Mouse (Mus musculus) CD4-positive helper T cell, adult 2 months (primary cell): Measurements from ENCODE around the gene Fto.

Experiments used
- DNase-seq: peaks from one replicate; pipeline ENCODE4 v3.0.0-alpha.2; 2012; ENCODE audit warnings: low read depth, missing footprints, low spot score

The Fto gene

DNA sequence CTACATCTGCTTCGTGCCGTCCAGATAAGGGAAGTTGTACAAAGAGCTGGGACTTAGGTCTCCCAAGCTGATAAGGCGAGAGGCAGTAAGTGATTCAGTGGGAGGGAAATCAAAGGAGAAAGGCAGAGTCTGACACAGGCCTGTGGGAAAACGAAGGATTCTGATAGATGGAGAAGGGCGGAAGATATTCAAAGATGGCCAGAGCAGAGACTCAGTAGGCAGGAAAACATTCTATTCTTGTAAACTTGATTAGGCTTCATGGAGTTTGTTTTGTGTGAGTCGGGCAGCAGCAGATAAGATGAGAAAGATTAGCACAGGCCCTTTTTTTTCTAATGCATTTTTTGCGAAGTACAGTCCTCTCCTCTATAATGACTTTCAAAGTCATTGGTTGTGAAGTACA is 183.6 kb downstream of the Fto start:
- DNase-seq = no peak

DNA sequence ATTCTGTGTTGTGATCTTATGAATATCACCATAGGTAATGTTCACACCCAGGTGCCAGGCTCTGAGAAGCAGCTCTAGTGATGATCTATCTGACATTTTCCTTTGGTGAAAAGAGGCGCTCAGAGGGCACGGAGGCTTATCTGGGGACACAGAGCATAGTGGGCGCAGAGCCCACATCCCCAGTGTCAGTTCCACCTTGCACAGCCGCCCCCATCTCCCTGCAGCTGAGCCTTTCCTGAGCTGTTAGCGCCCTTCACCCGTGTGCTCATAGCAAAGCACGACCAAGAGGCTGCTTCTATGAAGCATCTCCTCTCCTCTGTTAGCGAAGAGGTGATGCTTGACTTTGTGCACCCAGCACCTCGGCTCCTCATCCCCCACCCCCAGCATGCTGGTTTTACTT is 185.3 kb downstream of the Fto start:
- no peak for DNase-seq

- no peak for DNase-seq
Observed at GRCm38 (mm10) chr8:91499303-91499702, 186.0 kb downstream of the Fto start.

DNA sequence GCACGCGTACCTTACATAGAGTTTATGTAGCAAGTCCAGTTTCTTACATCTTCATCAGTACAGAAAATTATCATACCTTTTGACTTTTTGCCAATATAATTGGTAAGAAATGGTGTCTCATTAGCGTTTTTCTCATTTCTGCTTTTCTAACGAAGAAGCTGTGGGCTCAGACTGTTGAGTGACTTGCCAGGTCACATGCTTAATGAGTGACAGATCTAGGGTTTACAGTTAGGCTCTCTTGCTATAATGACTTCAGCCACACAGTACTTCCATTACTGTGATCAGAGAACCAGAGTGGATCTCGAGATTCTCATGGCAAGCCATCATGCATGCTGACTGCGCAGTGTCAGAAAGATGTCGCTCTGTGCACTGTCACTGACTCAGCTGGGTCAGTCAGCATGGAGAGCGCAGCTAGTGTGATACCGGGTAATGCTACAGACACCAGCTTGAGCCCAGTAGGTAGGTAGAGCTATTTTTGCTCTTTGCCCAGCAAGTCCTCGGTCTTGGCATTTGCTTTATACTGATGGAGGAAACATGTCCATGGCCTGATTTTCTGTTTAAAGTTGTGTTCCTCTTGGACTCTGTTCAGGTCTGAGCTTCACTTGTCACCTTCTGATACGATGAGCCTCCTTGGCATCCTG is 188.8 kb downstream of the Fto start:
- no peak for DNase-seq

DNA sequence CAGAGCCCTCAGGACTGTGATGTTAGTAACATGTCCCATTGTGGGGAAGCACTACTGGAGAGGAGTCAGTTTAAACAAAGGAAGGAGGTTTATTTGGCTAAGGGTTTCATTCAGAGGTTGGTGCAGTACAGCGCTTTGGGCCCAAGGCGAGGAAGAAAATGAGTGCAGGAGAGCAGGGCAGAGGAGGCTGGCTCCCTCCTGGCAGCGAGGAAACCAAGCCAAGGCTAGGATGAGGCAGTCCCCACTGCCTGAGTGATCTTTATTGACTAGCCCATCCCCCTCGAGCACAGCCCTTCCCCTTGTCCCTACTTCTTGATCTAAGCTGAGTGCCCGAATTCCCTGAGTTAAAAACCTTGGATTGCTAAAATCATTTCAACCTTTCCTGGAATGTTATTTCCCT is 189.5 kb downstream of the Fto start:
- no peak for DNase-seq

DNA sequence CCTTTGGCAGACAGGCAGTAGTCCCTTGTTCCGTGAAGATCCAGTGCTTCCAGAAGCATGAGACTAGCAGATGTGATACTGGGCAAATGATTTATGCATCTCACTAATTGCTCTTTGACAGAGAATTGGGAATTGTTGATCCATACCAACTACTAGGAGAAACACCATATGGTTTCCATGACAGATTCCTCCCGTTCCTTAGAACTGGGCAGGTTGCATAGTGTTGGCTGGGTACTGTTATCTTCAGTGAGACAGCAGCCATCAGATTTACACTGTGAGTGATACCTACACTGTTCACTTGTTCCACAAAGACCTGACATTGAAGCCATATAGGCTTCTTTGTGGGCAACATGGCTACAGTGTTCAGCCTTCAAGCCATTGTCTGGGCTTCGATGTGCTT is 191.0 kb downstream of the Fto start:
- DNase-seq = no peak

- no peak for DNase-seq
Observed at GRCm38 (mm10) chr8:91504891-91505290, 191.6 kb downstream of the Fto start.

GRCm38 (mm10) chr8:91505411-91505954 is 192.2 kb downstream of the Fto start:
- DNase-seq = no peak

GRCm38 (mm10) chr8:91505997-91506672 is 192.8 kb downstream of the Fto start:
- no peak for DNase-seq

DNA sequence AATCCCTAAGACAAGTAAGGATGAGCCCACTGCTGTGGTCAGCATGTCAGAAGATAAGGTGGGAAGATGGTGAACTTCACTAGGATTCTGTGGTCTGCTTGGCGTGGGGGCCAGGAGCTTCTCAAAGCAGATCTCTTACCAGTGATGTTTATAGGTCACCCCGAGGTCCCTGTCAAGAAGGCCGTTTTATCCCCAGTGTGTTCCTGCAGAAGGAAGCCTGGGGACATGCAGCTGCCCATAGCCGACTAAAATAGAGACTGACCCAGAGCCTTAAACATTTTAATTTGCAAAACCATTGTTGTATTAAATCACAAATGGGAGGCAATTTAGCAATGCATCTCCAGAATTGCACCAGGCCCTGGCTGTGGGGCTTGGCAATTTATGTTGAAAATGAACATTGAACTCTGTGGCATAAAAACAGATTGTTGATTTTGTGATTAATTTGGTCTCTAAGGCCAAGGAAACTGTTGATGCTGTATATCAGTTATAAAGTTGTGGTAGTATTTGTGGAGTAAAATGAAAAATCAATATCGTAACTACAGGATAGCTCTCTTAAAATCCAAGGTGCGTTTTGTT is 193.4 kb downstream of the Fto start:
- no peak for DNase-seq

DNA sequence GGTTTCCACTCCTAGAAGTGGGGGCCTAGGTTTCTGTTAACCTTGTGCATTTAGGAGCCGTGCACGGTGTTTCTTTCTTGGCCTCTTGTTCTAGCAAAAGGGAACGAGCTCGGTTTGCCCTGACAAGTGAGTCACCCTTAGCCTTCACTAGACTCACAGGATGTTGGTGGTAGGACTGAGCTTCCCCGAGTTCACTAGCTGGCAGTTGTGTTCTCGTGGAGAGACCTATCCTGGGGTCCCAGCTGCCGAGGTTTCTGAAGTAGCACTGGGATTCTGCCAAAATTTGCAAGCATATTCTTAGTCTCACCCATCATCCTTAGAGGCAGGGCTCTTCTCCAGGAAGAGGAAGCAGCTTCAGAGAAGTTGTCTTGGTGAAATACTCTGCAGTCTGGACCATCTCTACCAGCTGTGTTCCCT is 194.4 kb downstream of the Fto start:
- DNase-seq = peak; percentile 16

- DNase-seq = no peak
Observed at GRCm38 (mm10) chr8:91508284-91508683, 195.0 kb downstream of the Fto start.

GRCm38 (mm10) chr8:91509206-91509899 is 196.0 kb downstream of the Fto start:
- no peak for DNase-seq

DNA sequence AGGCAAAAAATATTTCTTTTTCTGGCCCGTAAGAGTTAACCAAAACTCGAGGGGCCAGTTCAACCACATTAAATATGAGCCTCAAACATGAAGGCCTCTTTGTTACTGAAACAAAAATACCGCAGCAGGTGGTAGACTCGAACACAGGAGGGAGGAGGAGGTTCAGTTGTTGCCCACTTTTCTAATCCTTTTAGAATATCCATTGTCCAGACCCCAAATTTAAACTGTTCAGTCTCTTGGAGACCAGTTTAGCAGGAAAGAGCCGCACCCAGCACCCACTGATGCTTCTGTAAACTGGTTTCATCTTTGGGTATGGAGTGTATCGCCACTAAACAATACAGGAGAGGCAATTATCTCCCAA is 196.6 kb downstream of the Fto start:
- DNase-seq = no peak

DNA sequence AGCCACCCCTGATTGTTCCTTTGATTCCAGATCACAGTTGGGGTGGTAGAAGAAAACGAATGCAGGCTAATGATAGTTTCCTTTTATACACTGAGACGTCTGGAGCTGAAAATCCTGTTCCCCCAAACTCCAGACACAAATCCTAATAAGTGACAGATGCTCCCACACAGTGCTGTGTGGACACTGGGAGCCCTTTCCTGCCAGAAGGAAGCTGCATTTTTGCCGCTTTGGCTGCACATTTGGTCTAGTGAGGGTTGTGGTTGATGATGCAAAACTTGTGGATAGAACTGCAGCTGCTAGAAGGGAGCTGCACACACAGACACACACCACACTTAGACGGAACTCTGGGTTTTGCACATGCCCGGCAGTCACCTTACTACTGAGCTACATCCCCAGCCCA is 197.4 kb downstream of the Fto start:
- DNase-seq = no peak

GRCm38 (mm10) chr8:91511943-91512342 is 198.6 kb downstream of the Fto start:
- no peak for DNase-seq

- no peak for DNase-seq
Observed at GRCm38 (mm10) chr8:91514752-91515478, 201.6 kb downstream of the Fto start.

DNA sequence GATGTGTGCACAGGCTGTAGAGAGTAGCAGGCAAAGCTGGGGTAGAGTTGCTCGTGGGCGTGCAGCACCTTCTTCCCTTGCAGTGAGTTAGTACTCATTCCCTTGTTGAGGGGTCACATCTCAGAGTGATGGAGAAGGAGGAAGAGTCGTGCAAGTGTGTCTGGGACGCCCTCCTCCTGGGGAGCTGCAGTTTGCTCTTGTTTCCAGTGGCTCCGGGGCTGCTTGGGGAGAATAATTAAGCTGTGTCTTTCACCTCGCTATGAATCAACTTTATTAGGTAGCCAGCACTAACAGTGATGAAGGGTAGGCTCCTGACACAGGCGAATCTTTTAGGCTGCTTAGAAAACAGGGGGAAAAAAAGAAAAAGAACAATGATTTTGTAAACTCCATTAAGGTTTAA is 203.1 kb downstream of the Fto start:
- DNase-seq = no peak

- DNase-seq = no peak
Observed at GRCm38 (mm10) chr8:91518085-91518484, 204.8 kb downstream of the Fto start.

DNA sequence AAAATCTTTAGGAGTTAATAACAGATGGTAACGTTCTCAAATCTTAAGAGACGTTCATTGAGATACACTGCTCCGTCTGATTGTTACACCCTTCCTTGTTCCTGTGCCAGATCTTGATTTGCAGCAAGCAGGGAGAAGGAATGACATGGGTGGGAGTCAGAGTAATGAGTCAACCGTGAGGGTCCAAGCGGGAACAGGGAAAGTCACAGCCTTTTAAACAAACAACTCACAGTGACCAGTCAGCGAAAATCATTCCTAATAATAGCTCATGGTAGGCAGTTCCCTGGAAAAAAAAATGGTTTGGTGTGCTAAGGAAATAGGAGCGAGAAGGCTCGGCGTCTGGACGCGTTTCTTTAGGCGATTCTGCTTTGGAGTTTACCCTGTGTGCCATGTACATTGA is 208.9 kb downstream of the Fto start:
- no peak for DNase-seq

GRCm38 (mm10) chr8:91524056-91524864 is 210.9 kb downstream of the Fto start:
- no peak for DNase-seq
